Mouse (Mus musculus) thymus, adult 2 months (tissue): ENCODE measurements around the gene Paxip1. TPM values are rescaled to one million over a fixed set of nuclear protein-coding genes. Genes with fewer than 3 reads are reported as not detected.

Experiments
- DNase-seq: peaks from one replicate; pipeline ENCODE4 v3.0.0; 2021
- H3K27ac ChIP-seq: fragments of 200-500 bp; 2 replicates; pipeline ENCODE4 v1.5.1; 2012; ENCODE audit warnings: low read length, control low read depth; ENCODE audit not compliant: control insufficient read depth, insufficient read depth
- H3K27me3 ChIP-seq: fragments of 200-500 bp; 2 replicates; pipeline ENCODE4 v1.6.1; 2012; ENCODE audit warnings: mild to moderate bottlenecking, low read length, moderate library complexity, mixed read lengths; ENCODE audit not compliant: control insufficient read depth, insufficient read depth
- H3K36me3 ChIP-seq: fragments of 200-500 bp; 2 replicates; pipeline ENCODE4 v1.6.1; 2012; ENCODE audit warnings: mild to moderate bottlenecking, low read length, moderate library complexity; ENCODE audit not compliant: control insufficient read depth, insufficient read depth
- H3K4me1 ChIP-seq: fragments of 200-500 bp; replicated peaks from 2 replicates; pipeline ENCODE4 v1.6.1; 2012; ENCODE audit warnings: low read length; ENCODE audit not compliant: control insufficient read depth, insufficient read depth
- H3K4me3 ChIP-seq: fragments of 200-500 bp; 2 replicates; pipeline ENCODE4 v1.5.1; 2012; ENCODE audit warnings: mild to moderate bottlenecking, low read length, control low read depth, moderate library complexity; ENCODE audit not compliant: control insufficient read depth, insufficient read depth
- CTCF ChIP-seq: fragments of 200-500 bp; IDR thresholded peaks from 2 replicates; pipeline ENCODE4 v1.5.1; 2012; ENCODE audit warnings: mild to moderate bottlenecking, control low read depth, low read length, moderate library complexity, borderline replicate concordance; ENCODE audit not compliant: control insufficient read depth, poor library complexity, insufficient read depth; ENCODE audit errors: extremely low read depth
- POLR2A ChIP-seq: fragments of 200-500 bp; IDR thresholded peaks from 2 replicates; pipeline ENCODE4 v1.6.1; 2012; ENCODE audit warnings: mild to moderate bottlenecking, low read length, control low read depth, moderate library complexity; ENCODE audit not compliant: control insufficient read depth, poor library complexity, insufficient read depth; ENCODE audit errors: extremely low read depth
- WGBS: fragments of 180-500 bp; shearing (Covaris S2); methylation state at CpG from one replicate; pipeline ENCODE4 v1.1.7; 2018; 5-methylcytosine and 5-hydroxymethylcytosine counted together
- polyA plus RNA-seq: library from polyadenylated mRNA; depleted of rRNA; stranded (reverse); fragments of >200 nt; gene quantifications from 2 replicates; pipeline ENCODE4 v1.2.3, GENCODE M21; 2012

Paxip1 gene
- polyA plus RNA-seq, 1 experiment: 68.1 TPM

DNA sequence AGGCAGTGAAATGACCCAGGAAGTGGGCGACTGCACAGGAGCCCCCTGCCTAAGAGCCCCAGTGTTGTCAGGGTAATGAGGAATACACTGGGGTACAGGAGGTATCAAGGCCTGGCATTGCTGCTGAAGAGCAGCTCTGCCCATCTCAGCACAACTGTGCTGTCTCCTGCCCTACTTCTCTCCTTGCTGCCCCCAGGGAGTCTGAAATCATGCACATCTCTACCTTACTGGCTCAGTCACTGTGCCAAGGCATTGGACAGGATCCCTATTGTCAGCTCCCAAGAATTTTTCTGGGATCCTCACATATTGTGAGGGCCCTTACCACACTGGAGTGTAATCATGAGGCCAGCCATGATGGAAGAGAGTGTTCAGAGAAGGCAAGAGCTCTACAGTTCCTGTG is 60.1 kb downstream of the Paxip1 start:
- H3K4me1 ChIP-seq: no peaks in the 10 kb centered on the region
- WGBS: 76% methylated on average over 1 of the region's 1 CpGs
- H3K27ac ChIP-seq: no peak overlapping the region
- no peak for DNase-seq
- no peaks in the 10 kb centered on the region for H3K36me3 ChIP-seq
- TF ChIP-seq CTCF: no peak
- TF ChIP-seq POLR2A: no peak
- no peaks in the 10 kb centered on the region for H3K27me3 ChIP-seq
- no peak overlapping the region for H3K4me3 ChIP-seq

GRCm38 (mm10) chr5:27730666-27731065 is 60.8 kb downstream of the Paxip1 start:
- Histone ChIP-seq H3K27ac (no peak overlapping the region), H3K4me3 (no peak overlapping the region), H3K4me1 (no peaks in the 10 kb centered on the region), H3K36me3 (no peaks in the 10 kb centered on the region), H3K27me3 (no peaks in the 10 kb centered on the region)
- 71% methylated on average over 5 of the region's 5 CpGs for WGBS
- TF ChIP-seq POLR2A (no peak), CTCF (no peak)
- DNase-seq: no peak

- no peaks in the 10 kb centered on the region for H3K4me1 ChIP-seq
- no peaks in the 10 kb centered on the region for H3K27me3 ChIP-seq
- no peak overlapping the region for H3K27ac ChIP-seq
- H3K36me3 ChIP-seq: no peaks in the 10 kb centered on the region
- DNase-seq: no peak
- no peak for TF ChIP-seq CTCF
- no peak for TF ChIP-seq POLR2A
- 47% methylated on average over 2 of the region's 2 CpGs for WGBS
- H3K4me3 ChIP-seq: no peak overlapping the region
Observed at GRCm38 (mm10) chr5:27724460-27724859, 67.0 kb downstream of the Paxip1 start.

GRCm38 (mm10) chr5:27719311-27719710 is 72.2 kb downstream of the Paxip1 start:
- H3K4me1 ChIP-seq: no peaks in the 10 kb centered on the region
- no peaks in the 10 kb centered on the region for H3K36me3 ChIP-seq
- WGBS: 80% methylated on average over 2 of the region's 2 CpGs
- no peak overlapping the region for H3K4me3 ChIP-seq
- no peaks in the 10 kb centered on the region for H3K27me3 ChIP-seq
- H3K27ac ChIP-seq: no peak overlapping the region
- DNase-seq: no peak
- no peak for TF ChIP-seq POLR2A
- no peak for TF ChIP-seq CTCF

DNA sequence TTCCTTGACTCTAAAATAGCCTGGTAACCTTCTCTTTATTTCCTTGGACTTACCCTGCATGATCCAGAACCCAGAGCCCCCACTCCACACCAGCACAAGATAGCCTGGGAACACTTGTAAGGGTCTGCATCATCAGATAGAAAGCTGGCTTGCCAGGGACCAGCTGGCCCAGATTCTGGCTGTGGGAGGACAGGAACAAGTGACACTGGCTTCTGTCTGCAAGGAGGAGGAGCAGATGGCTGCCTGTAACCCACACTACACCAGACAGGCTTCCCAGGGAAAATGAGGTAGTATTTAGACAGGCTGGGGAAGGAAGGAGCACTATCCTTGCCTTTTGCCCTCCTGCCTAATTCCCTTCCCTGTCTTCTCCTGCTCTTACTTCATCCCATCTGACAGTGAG is 74.2 kb downstream of the Paxip1 start:
- TF ChIP-seq CTCF (no peak), POLR2A (no peak)
- DNase-seq: no peak
- H3K36me3 ChIP-seq: no peaks in the 10 kb centered on the region
- H3K27ac ChIP-seq: no peak overlapping the region
- H3K4me1 ChIP-seq: no peaks in the 10 kb centered on the region
- H3K27me3 ChIP-seq: no peaks in the 10 kb centered on the region
- H3K4me3 ChIP-seq: no peak overlapping the region

DNA sequence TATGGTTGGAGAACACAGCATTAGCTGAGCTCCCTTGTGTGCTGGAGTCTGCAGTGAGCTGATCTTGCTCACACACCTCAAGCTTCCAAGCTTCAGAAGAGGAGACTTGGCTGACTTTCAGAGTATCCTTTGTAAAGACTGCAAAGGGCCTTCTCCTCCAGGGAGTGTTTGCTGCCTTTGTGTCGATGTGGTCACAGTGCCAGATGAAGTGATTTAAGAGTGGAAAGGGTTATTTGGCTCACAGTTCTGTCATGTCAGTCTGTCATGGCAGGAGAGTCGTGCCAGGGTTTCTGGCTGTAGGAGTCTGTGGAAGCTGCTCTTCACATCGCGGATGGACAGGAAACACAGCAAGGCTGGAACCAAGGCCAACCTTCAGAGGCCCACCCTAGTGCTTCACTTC is 75.5 kb downstream of the Paxip1 start:
- Histone ChIP-seq H3K27ac (no peak overlapping the region), H3K4me1 (no peaks in the 10 kb centered on the region), H3K27me3 (no peaks in the 10 kb centered on the region), H3K36me3 (no peaks in the 10 kb centered on the region), H3K4me3 (no peak overlapping the region)
- TF ChIP-seq POLR2A (no peak), CTCF (no peak)
- no peak for DNase-seq
- WGBS: 91% methylated on average over 4 of the region's 4 CpGs

DNA sequence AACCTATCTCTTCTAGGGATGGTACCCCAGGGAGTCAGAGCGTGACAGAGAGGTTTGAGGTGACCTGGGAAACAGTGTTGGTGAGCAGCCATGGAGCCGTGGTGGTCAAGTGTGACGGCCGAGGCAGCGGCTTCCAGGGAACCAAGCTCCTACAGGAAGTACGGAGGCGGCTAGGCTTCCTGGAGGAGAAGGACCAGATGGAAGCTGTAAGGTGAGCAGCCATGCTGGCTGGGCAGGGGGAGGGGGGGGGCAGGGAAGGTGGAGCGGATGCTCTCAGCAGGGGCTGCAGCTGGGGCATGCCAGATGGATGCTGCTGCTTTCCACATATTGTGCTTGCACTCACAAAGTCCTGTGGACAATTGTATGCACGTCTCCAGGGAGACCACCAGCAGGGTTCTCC is 77.1 kb downstream of the Paxip1 start:
- no peaks in the 10 kb centered on the region for H3K4me1 ChIP-seq
- no peaks in the 10 kb centered on the region for H3K27me3 ChIP-seq
- H3K36me3 ChIP-seq: no peaks in the 10 kb centered on the region
- TF ChIP-seq CTCF (no peak), POLR2A (no peak)
- H3K4me3 ChIP-seq: no peak overlapping the region
- no peak overlapping the region for H3K27ac ChIP-seq
- WGBS: 78% methylated on average over 9 of the region's 9 CpGs
- DNase-seq: no peak
